Mouse (Mus musculus) myocyte (in vitro differentiated cells): ENCODE data around the gene Prdm4.

Experiments used
- CEBPB ChIP-seq: IDR thresholded peaks from 2 replicates; pipeline ENCODE4 v1.6.1; 2011; ENCODE audit warnings: mild to moderate bottlenecking, moderate library complexity; ENCODE audit not compliant: poor library complexity, insufficient read depth, severe bottlenecking
- E2F4 ChIP-seq: IDR thresholded peaks from one replicate; pipeline ENCODE4 v1.6.1; 2011; ENCODE audit warnings: mild to moderate bottlenecking, control low read depth, moderate library complexity; ENCODE audit not compliant: insufficient read depth
- MAX ChIP-seq: IDR thresholded peaks from one replicate; pipeline ENCODE4 v1.6.1; 2011; ENCODE audit warnings: low read depth, mild to moderate bottlenecking, control low read depth
- MYOG ChIP-seq, 3 experiments: IDR thresholded peaks; one replicate each; pipeline ENCODE4 v1.6.1; 2011; ENCODE audit warnings: control low read depth in 2 of 3, low read depth in 2 of 3, mild to moderate bottlenecking in 2 of 3; ENCODE audit not compliant: insufficient read length in 2 of 3, control insufficient read depth in 1 of 3, insufficient read depth in 1 of 3
- POLR2A ChIP-seq: IDR thresholded peaks from one replicate; pipeline ENCODE4 v1.6.1; 2011; ENCODE audit warnings: low read depth, mild to moderate bottlenecking, control low read depth, moderate library complexity; ENCODE audit not compliant: insufficient read length
- POLR2AphosphoS2 ChIP-seq: IDR thresholded peaks from one replicate; pipeline ENCODE4 v1.6.1; 2011; ENCODE audit warnings: low read depth, control low read depth; ENCODE audit not compliant: insufficient read length
- SRF ChIP-seq: IDR thresholded peaks from one replicate; pipeline ENCODE4 v1.6.1; 2011; ENCODE audit warnings: low read depth; ENCODE audit not compliant: control insufficient read depth, insufficient read length
- TCF3 ChIP-seq: IDR thresholded peaks from one replicate; pipeline ENCODE4 v1.6.1; 2011; ENCODE audit warnings: low read depth, control low read depth; ENCODE audit not compliant: insufficient read length

- no peak for TF ChIP-seq MAX
- TF ChIP-seq POLR2A = no peak
- TF ChIP-seq TCF3 = no peak
- TF ChIP-seq SRF = no peak
- TF ChIP-seq MYOG (IDR thresholded peaks at IDR 0.05; ENCODE audit: control insufficient read depth in 1 of 3, insufficient read depth in 1 of 3, insufficient read length in 2 of 3, low read depth in 2 of 3) = no peak
- no peak for TF ChIP-seq E2F4
- TF ChIP-seq CEBPB = no peak
- TF ChIP-seq POLR2AphosphoS2 = no peak
Observed at GRCm38 (mm10) chr10:85966476-85966875, 49.5 kb upstream of the Prdm4 start.
